Mouse (Mus musculus): ENCODE results near the gene Slc9a8. TPM values are rescaled to one million over a fixed set of nuclear protein-coding genes. Genes with fewer than 3 reads are reported as not detected.
A peak's percentile ranks its signal among the peaks of the same experiment; 100 is the strongest.

Slc9a8 gene
- total and polyA plus RNA-seq, 3 experiments = 16.7 to 25.8 TPM; not detected in 1

DNA sequence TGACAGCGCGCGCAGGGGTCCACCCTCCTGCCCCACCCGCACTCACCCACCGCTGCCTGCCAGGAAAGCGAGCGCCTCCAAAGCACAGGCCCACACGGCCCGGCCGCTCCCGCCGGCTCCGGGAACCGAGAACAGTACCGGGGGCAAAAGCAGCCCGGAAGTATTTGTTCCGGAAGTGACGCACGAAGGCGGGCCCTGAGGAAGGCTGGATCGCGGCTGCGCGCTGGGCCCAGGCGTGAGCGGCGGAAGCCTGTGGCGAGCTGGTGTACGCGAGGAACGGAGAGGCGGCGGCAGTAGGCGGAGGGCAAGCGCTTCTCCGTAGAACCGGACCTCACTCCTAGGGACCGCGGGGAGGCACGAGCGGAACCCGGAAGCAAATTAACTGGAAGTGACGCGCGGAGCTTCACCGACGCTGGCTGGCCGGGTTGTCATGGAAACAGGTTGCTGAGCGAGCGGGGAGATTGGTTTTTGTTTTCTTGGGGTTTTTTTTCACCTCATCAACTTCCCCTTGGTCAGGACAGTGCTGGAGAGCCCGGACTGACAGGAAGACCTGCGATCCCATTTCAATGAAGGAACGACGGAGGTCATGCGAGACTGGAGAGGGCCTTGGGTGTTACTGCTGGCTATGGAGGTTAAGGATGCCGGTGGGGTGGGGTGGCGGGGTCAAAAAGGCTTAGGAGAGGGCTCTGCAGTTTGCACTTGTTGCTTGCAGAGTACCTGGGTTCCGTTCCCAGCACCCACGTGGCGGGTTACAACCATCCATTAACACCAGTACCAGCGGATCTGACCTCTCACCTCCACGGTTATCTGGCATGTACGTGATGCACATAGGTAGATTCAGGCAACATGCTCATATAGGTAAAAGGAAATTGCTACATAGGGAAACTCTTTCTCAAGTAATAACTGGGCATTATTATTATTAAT is 71.5 kb downstream of the Slc9a8 start, which contains the start of gene Spata2:
TSS of gene Spata2 (minus strand) at position 175 of the 924 bp plus-strand sequence.
- Histone ChIP-seq H3K4me1 (ENCODE audit: control insufficient read depth in 1 of 2, insufficient read depth in 2 of 2, low read length in 2 of 2) (peaks cover 5 to 7% of the 10 kb centered on the region in 2 experiments; a peak in 2 of 4 replicates), H3K27ac (ENCODE audit: control insufficient read depth, low read depth, low read length) (peak within 1 kb of the TSS; percentile 90), H3K36me3 (ENCODE audit: control insufficient read depth in 1 of 2, insufficient read depth in 2 of 2, low read length in 2 of 2) (peaks cover 1 to 9% of the 10 kb centered on the region in 2 experiments; a peak in 2 of 4 replicates)
- TF ChIP-seq USF2 (IDR thresholded peaks at IDR 0.05; ENCODE audit: borderline replicate concordance in 1 of 2, insufficient read depth in 1 of 2, low read depth in 1 of 2, low read length in 2 of 2) = no peak
- TF ChIP-seq HCFC1 (IDR thresholded peaks at IDR 0.05; ENCODE audit: low read depth, low read length) = peak; percentile 90
- no peak for TF ChIP-seq TBP (IDR thresholded peaks at IDR 0.05; ENCODE audit: low read depth, low read length)
- peak; percentile 59; the same call in 1 of the 2 replicates for TF ChIP-seq MAX (IDR thresholded peaks at IDR 0.05; ENCODE audit: low read length)
- peak; percentile 85 for TF ChIP-seq ELF1 (IDR thresholded peaks at IDR 0.05; ENCODE audit: low read depth, low read length)
- TF ChIP-seq KAT2A (conservative IDR thresholded peaks at IDR 0.05; ENCODE audit: low read depth, low read length) = peak; percentile 71; the same call in 1 of the 2 replicates
- no peak for TF ChIP-seq MEF2A (IDR thresholded peaks at IDR 0.05; ENCODE audit: extremely low read depth, insufficient replicate concordance, low read depth, low read length, poor library complexity, severe bottlenecking)
- TF ChIP-seq POLR2AphosphoS5 (IDR thresholded peaks at IDR 0.05; ENCODE audit: borderline replicate concordance, low read depth, low read length) = no peak
- no peak for TF ChIP-seq CTCF (IDR thresholded peaks at IDR 0.05 in 2 of 3, conservative IDR thresholded peaks at IDR 0.05 in 1 of 3; ENCODE audit: control insufficient read depth in 1 of 3, insufficient read depth in 1 of 3, low read depth in 2 of 3, low read length in 3 of 3, poor library complexity in 1 of 3, severe bottlenecking in 1 of 3)
- TF ChIP-seq MAZ (IDR thresholded peaks at IDR 0.05; ENCODE audit: low read depth, low read length) = peak; percentile 50; the same call in 1 of the 2 replicates
- TF ChIP-seq MXI1 (IDR thresholded peaks at IDR 0.05; ENCODE audit: low read depth, low read length) = peak; percentile 92
- no peak for TF ChIP-seq GABPA (IDR thresholded peaks at IDR 0.05; ENCODE audit: low read depth, low read length)
- no peak; the same call in 1 of the 2 replicates for TF ChIP-seq CHD2 (IDR thresholded peaks at IDR 0.05; ENCODE audit: low read length)
- TF ChIP-seq SIN3A (IDR thresholded peaks at IDR 0.05; ENCODE audit: low read length) = peak; percentile 97
- TF ChIP-seq MYB (IDR thresholded peaks at IDR 0.05; ENCODE audit: low read depth, low read length) = no peak
- peak; percentile 82 for TF ChIP-seq ZNF384 (IDR thresholded peaks at IDR 0.05; ENCODE audit: low read depth, low read length)
- TF ChIP-seq EP300 (IDR thresholded peaks at IDR 0.05; ENCODE audit: low read depth in 1 of 2, low read length in 2 of 2) = 0 out of 4 replicates have a peak, but pooled peaks of 1 of the 2 experiments have one; percentile 22
- peak; percentile 41; the same call in 1 of the 2 replicates for TF ChIP-seq RCOR1 (IDR thresholded peaks at IDR 0.05; ENCODE audit: low read depth, low read length)
- TF ChIP-seq RAD21 (IDR thresholded peaks at IDR 0.05; ENCODE audit: low read depth, low read length) = no peak
- TF ChIP-seq ZMIZ1 (IDR thresholded peaks at IDR 0.05; ENCODE audit: low read depth, low read length) = peak; percentile 71
- TF ChIP-seq MAFK (IDR thresholded peaks at IDR 0.05; ENCODE audit: borderline replicate concordance, low read depth, low read length) = no peak
- no peak for TF ChIP-seq SMC3 (IDR thresholded peaks at IDR 0.05; ENCODE audit: low read depth, low read length)
- TF ChIP-seq CHD1 (IDR thresholded peaks at IDR 0.05; ENCODE audit: low read depth, low read length) = no peak
- TF ChIP-seq UBTF (IDR thresholded peaks at IDR 0.05; ENCODE audit: borderline replicate concordance, insufficient read depth, low read depth, low read length) = 0 out of 2 replicates have a peak, but pooled peaks have one; percentile 20
- TF ChIP-seq ZKSCAN1 (IDR thresholded peaks at IDR 0.05; ENCODE audit: low read depth, low read length) = no peak
- 0 out of 2 replicates have a peak, but pooled peaks have one; percentile 26 for TF ChIP-seq USF1 (IDR thresholded peaks at IDR 0.05; ENCODE audit: low read depth, low read length)
- peak; percentile 80 for TF ChIP-seq NELFE (IDR thresholded peaks at IDR 0.05; ENCODE audit: low read depth, low read length)
- no peak for TF ChIP-seq TCF12 (IDR thresholded peaks at IDR 0.05; ENCODE audit: low read depth, low read length)
- no peak for TF ChIP-seq ZC3H11A (IDR thresholded peaks at IDR 0.05; ENCODE audit: low read depth, low read length)
- TF ChIP-seq POLR2AphosphoS2 (IDR thresholded peaks at IDR 0.05; ENCODE audit: low read length) = peak; percentile 83; the same call in 1 of the 2 replicates
- no peak for TF ChIP-seq JUND (IDR thresholded peaks at IDR 0.05; ENCODE audit: low read depth, low read length)
- no peak for TF ChIP-seq GATA1 (IDR thresholded peaks at IDR 0.05; ENCODE audit: low read depth, low read length)
- TF ChIP-seq TAL1 (IDR thresholded peaks at IDR 0.05; ENCODE audit: low read length) = no peak
- no peak; the same call in 1 of the 2 replicates for TF ChIP-seq MYC (IDR thresholded peaks at IDR 0.05; ENCODE audit: low read depth, low read length)
- no peak for TF ChIP-seq E2F4 (IDR thresholded peaks at IDR 0.05; ENCODE audit: borderline replicate concordance, low read depth, low read length)

More for the DNA sequence above, 71.5 kb downstream of the Slc9a8 start, which contains the start of gene Spata2:
- H3K9ac ChIP-seq (ENCODE audit: control insufficient read depth, low read depth, low read length, poor library complexity, severe bottlenecking) = peak within 1 kb of the TSS; percentile 76
- H3K79me2 ChIP-seq (ENCODE audit: control insufficient read depth, insufficient read depth, low read length, poor library complexity) = peaks cover 34% of the 10 kb centered on the region
- no peaks in the 10 kb centered on the region for H3K27me3 ChIP-seq (ENCODE audit: control insufficient read depth in 1 of 2, insufficient read depth in 2 of 2, low read length in 2 of 2)
- H3K4me3 ChIP-seq (ENCODE audit: control insufficient read depth in 1 of 2, insufficient read depth in 1 of 2, low read depth in 2 of 2, low read length in 2 of 2) = peak within 1 kb of the TSS; percentile 67 to 83
- DNase-seq (ENCODE audit: low read depth, low spot score) = peak; percentile 92
- no peaks in the 10 kb centered on the region for H3K9me3 ChIP-seq (replicated peaks; ENCODE audit: insufficient read depth, low read length)
